In the genomic region with DNA sequence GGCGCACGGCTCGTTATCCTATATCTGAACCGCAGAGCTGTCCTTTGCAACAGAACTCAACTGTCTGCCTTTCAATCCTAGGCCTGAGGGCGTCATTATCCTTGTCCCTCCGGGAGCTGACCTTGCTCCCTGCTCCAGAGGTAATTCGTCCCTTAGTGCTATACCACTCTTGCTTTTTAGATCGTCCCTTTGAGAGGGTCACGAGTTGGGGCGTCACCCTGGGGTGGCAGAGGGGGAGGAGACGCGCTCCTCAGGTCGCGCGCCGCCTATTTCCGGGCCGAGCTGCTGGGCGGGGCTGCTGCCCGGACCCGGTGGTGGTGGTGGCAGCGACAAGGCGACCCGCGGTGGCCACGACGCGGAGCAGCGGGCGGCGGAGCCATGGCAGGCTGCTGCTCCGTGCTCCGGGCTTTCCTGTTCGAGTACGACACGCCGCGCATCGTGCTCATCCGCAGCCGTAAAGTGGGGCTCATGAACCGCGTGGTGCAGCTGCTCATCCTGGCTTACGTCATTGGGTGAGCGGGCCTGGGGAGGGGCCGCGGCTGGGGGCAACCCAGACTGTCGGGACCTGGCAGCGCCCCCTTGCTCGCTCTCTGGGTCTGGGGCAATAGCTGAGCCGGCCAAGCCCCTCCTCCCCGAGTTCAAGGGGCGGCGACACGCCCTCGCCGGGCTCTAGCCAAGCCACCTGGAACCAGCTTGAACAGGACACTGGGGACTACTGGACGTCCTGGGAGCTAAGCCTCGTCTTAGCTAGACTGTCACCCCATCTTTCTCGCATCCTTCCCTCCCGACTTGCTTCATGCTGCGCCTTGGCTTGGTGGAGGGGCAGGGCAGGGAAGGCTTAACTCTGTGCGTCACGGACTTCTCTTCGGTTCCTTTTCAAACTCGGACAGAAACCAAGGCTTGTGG, we compare ENCODE assay signal across 8 mouse cellular contexts. TPM values are rescaled to one million over a fixed set of nuclear protein-coding genes. Genes with fewer than 3 reads are reported as not detected.
DNase-seq lines count a peak whose midpoint lies in the region; ATAC-seq and TF ChIP-seq lines count a peak whose summit lies in the region.

Gene P2rx4 (plus strand): TSS at position 269 of the 906 bp plus-strand sequence.

- no peaks in the 10 kb centered on the region for H3K36me3 ChIP-seq in C2C12 (ENCODE audit: control insufficient read depth, insufficient read depth)
- no peaks in the 10 kb centered on the region for H3K36me3 ChIP-seq in erythroblast, embryonic 14.5 days (ENCODE audit: control insufficient read depth)
- no peaks in the 10 kb centered on the region for H3K36me3 ChIP-seq in heart, embryonic 12.5 days
- peaks cover 5% of the 10 kb centered on the region; the same call in 1 of the 2 replicates for H3K36me3 ChIP-seq in liver, embryonic 12.5 days
- H3K36me3 ChIP-seq in stomach, embryonic 15.5 days, result no peaks in the 10 kb centered on the region

- H3ac ChIP-seq in C2C12 (ENCODE audit: control insufficient read depth, insufficient read length, low read depth), result peak within 1 kb of the TSS; percentile 80

- peak within 1 kb of the TSS; percentile 78 for H3K9ac ChIP-seq in heart, embryonic 12.5 days
- peak within 1 kb of the TSS; percentile 76 for H3K9ac ChIP-seq in liver, embryonic 12.5 days
- H3K9ac ChIP-seq in stomach, embryonic 15.5 days, result peak within 1 kb of the TSS; percentile 65

- H3K9me3 ChIP-seq in erythroblast, embryonic 14.5 days (ENCODE audit: control insufficient read depth, low read length), result peaks cover 2% of the 10 kb centered on the region; the same call in 1 of the 2 replicates
- no peaks in the 10 kb centered on the region for H3K9me3 ChIP-seq in heart, embryonic 12.5 days (replicated peaks)
- no peaks in the 10 kb centered on the region for H3K9me3 ChIP-seq in liver, embryonic 12.5 days (replicated peaks)
- H3K9me3 ChIP-seq in stomach, embryonic 15.5 days, result no peaks in the 10 kb centered on the region

- no peaks in the 10 kb centered on the region for H3K79me3 ChIP-seq in C2C12 (ENCODE audit: low read depth)

- TF ChIP-seq CTCF in C2C12 (IDR thresholded peaks at IDR 0.05; ENCODE audit: control insufficient read depth, insufficient read depth, insufficient read length), result no peak
- no peak for TF ChIP-seq CTCF in brain, embryonic 14.5 days (IDR thresholded peaks at IDR 0.05; ENCODE audit: borderline replicate concordance, extremely low read depth, insufficient read depth, insufficient read length)

- peak within 1 kb of the TSS; percentile 42 for H3K4me3 ChIP-seq in C2C12 (ENCODE audit: insufficient read depth, poor library complexity, severe bottlenecking)
- H3K4me3 ChIP-seq in erythroblast, embryonic 14.5 days (replicated peaks), result peak within 1 kb of the TSS; percentile 77
- peak within 1 kb of the TSS; percentile 65 for H3K4me3 ChIP-seq in heart, embryonic 12.5 days
- peak within 1 kb of the TSS; percentile 70 for H3K4me3 ChIP-seq in liver, embryonic 12.5 days
- peak within 1 kb of the TSS; percentile 72 for H3K4me3 ChIP-seq in stomach, embryonic 15.5 days (replicated peaks)

- 1% methylated on average over 66 of the region's 66 CpGs for WGBS in heart, embryonic 12.5 days
- WGBS in liver, embryonic 12.5 days (ENCODE audit: insufficient replicate concordance), result under 1% methylated on average over 66 of the region's 66 CpGs
- under 1% methylated on average over 66 of the region's 66 CpGs for WGBS in stomach, embryonic 15.5 days

- peak; percentile 92 for ATAC-seq in heart, embryonic 12.5 days (ENCODE audit: insufficient number of reproducible peaks, low FRiP score)
- peak; percentile 88 for ATAC-seq in liver, embryonic 12.5 days
- peak; percentile 88 for ATAC-seq in stomach, embryonic 15.5 days (ENCODE audit: insufficient read depth, low FRiP score, low read depth)

- H3K79me2 ChIP-seq in C2C12 (ENCODE audit: control insufficient read depth, insufficient read depth), result no peaks in the 10 kb centered on the region

- peak; percentile 65 for TF ChIP-seq POLR2A in brain, embryonic 14.5 days (IDR thresholded peaks at IDR 0.05; ENCODE audit: borderline replicate concordance, extremely low read depth, insufficient read depth, insufficient read length, poor library complexity, severe bottlenecking)

- peak within 1 kb of the TSS; percentile 84 for H3K27ac ChIP-seq in heart, embryonic 12.5 days (ENCODE audit: poor library complexity, severe bottlenecking)
- H3K27ac ChIP-seq in liver, embryonic 12.5 days, result peak within 1 kb of the TSS; percentile 82
- H3K27ac ChIP-seq in stomach, embryonic 15.5 days, result peak within 1 kb of the TSS; percentile 84

- peak; percentile 90 for DNase-seq in brain, embryonic 14.5 days (ENCODE audit: low read depth)
- DNase-seq in kidney, postnatal 10 days, result peak; percentile 86
- peak; percentile 80 to 92 for DNase-seq in natural killer cell, adult 2 months (ENCODE audit: low spot score in 2 of 2)

- H3K4me1 ChIP-seq in erythroblast, embryonic 14.5 days (ENCODE audit: control insufficient read depth), result peaks cover 33% of the 10 kb centered on the region
- H3K4me1 ChIP-seq in heart, embryonic 12.5 days (replicated peaks), result peaks cover 20% of the 10 kb centered on the region
- H3K4me1 ChIP-seq in liver, embryonic 12.5 days, result peaks cover 48% of the 10 kb centered on the region
- H3K4me1 ChIP-seq in stomach, embryonic 15.5 days, result peaks cover 5% of the 10 kb centered on the region; the same call in 1 of the 2 replicates

- H3K27me3 ChIP-seq in C2C12 (ENCODE audit: control insufficient read depth, insufficient read depth, insufficient read length), result no peaks in the 10 kb centered on the region
- H3K27me3 ChIP-seq in erythroblast, embryonic 14.5 days (ENCODE audit: control insufficient read depth), result no peaks in the 10 kb centered on the region
- H3K27me3 ChIP-seq in heart, embryonic 12.5 days (replicated peaks), result no peaks in the 10 kb centered on the region
- H3K27me3 ChIP-seq in liver, embryonic 12.5 days (replicated peaks), result no peaks in the 10 kb centered on the region
- H3K27me3 ChIP-seq in stomach, embryonic 15.5 days (replicated peaks), result no peaks in the 10 kb centered on the region

- H3K4me2 ChIP-seq in heart, embryonic 12.5 days, result peak within 1 kb of the TSS; percentile 80
- H3K4me2 ChIP-seq in liver, embryonic 12.5 days, result peak within 1 kb of the TSS; percentile 95
- peak within 1 kb of the TSS; percentile 92 for H3K4me2 ChIP-seq in stomach, embryonic 15.5 days

TF ChIP-seq in C2C12, 6 proteins besides CTCF, POLR2A, EP300 and RAD21:
- TF ChIP-seq MYOD1 (IDR thresholded peaks at IDR 0.05; ENCODE audit: control insufficient read depth, insufficient read length, low read depth), result no peak
- TF ChIP-seq MAX (IDR thresholded peaks at IDR 0.05), result peak; percentile 75
- TF ChIP-seq USF1 (IDR thresholded peaks at IDR 0.05; ENCODE audit: low read depth), result peak; percentile 68
- no peak for TF ChIP-seq FOSL1 (IDR thresholded peaks at IDR 0.05; ENCODE audit: insufficient read depth, low read length, poor library complexity, severe bottlenecking)

RNA-seq across cellular contexts. Expression of gene P2rx4, which starts in this region (rescaled TPM):
- 11.0 TPM for polyA plus RNA-seq in C2C12 (2012; fragmentation: generic; extraction: Trizol)
- polyA plus RNA-seq in brain, embryonic 14.5 days (2012; rRNA removed), result 9.7 and 13.1 TPM in 2 replicates
- polyA plus RNA-seq in erythroblast, embryonic 14.5 days (2012), result 0.03 and 0.24 TPM in 2 replicates
- 15.6 and 17.5 TPM in 2 replicates for polyA plus RNA-seq in heart, embryonic 12.5 days (2016; fragmentation: Nextera tagmentation; extraction: Ambion mirVana)
- polyA plus RNA-seq in liver, embryonic 12.5 days (2016; fragmentation: Nextera tagmentation; extraction: Ambion mirVana), result 25.6 and 27.1 TPM in 2 replicates
- polyA plus RNA-seq in stomach, embryonic 15.5 days (2015; fragmentation: Nextera tagmentation; extraction: Ambion mirVana), result 26.9 and 27.9 TPM in 2 replicates

Comparison
In these comparisons a context has a peak if more than half of its experiments do, and no peak if none do; other contexts are left out.
1. Peak in every context shown above with its lines: DNase-seq, ATAC-seq, H3K4me3 ChIP-seq and H3K27ac ChIP-seq.